Mouse (Mus musculus): ENCODE data around the gene Gm20605. TPM values are rescaled to one million over a fixed set of nuclear protein-coding genes. Genes with fewer than 3 reads are reported as not detected.

Gm20605 gene
- total and polyA plus RNA-seq, 2 experiments from 2014 or later: 0.99 to 6.5 TPM

GRCm38 (mm10) chr5:137690531-137690930 is 61.6 kb downstream of the Gm20605 start:
- DNase-seq (ENCODE audit: low spot score): no peak
- no peak for ATAC-seq (ENCODE audit: low FRiP score)
- 67% methylated on average over 9 of the region's 9 CpGs for WGBS
- Histone ChIP-seq H3K4me2 (ENCODE audit: low read depth, low read length, poor library complexity, severe bottlenecking) (no peak overlapping the region), H3K27me3 (ENCODE audit: insufficient read depth, low read length) (no peaks in the 10 kb centered on the region), H3K9ac (replicated peaks; ENCODE audit: low read length, poor library complexity, severe bottlenecking) (no peak overlapping the region), H3K4me3 (ENCODE audit: low read depth, low read length) (no peak overlapping the region), H3K4me1 (ENCODE audit: insufficient read depth, low read length) (no peaks in the 10 kb centered on the region), H3K9me3 (ENCODE audit: low read length) (no peaks in the 10 kb centered on the region), H3K27ac (ENCODE audit: low read depth, low read length) (no peak overlapping the region), H3K36me3 (ENCODE audit: insufficient read depth, low read length) (no peaks in the 10 kb centered on the region)
- no peak for TF ChIP-seq CTCF (IDR thresholded peaks at IDR 0.05)

- Histone ChIP-seq H3K9ac (replicated peaks; ENCODE audit: low read length, poor library complexity, severe bottlenecking) (no peak overlapping the region), H3K4me3 (ENCODE audit: low read depth, low read length) (no peak overlapping the region), H3K36me3 (ENCODE audit: insufficient read depth, low read length) (no peaks in the 10 kb centered on the region), H3K4me2 (ENCODE audit: low read depth, low read length, poor library complexity, severe bottlenecking) (no peak overlapping the region), H3K27ac (ENCODE audit: low read depth, low read length) (no peak overlapping the region), H3K27me3 (ENCODE audit: insufficient read depth, low read length) (no peaks in the 10 kb centered on the region), H3K4me1 (ENCODE audit: insufficient read depth, low read length) (no peaks in the 10 kb centered on the region), H3K9me3 (ENCODE audit: low read length) (no peaks in the 10 kb centered on the region)
- 74% methylated on average over 1 of the region's 1 CpGs for WGBS
- DNase-seq (ENCODE audit: low spot score) (no peak), ATAC-seq (ENCODE audit: low FRiP score) (no peak)
- TF ChIP-seq CTCF (IDR thresholded peaks at IDR 0.05): no peak
These were observed 62.9 kb downstream of the Gm20605 start for GRCm38 (mm10) chr5:137691881-137692280.

Other genes starting within 250 kb of the Gm20605 start
- gene Zan, start 152.1 kb upstream of the Gm20605 start, total RNA-seq (2014; rRNA removed): 0.85 and 0.99 TPM in 2 replicates
- gene Zan, start 152.1 kb upstream of the Gm20605 start, polyA plus RNA-seq (2015; fragmentation: Nextera tagmentation; extraction: Ambion mirVana): 0.31 and 0.49 TPM in 2 replicates
- gene Pop7, start 126.7 kb upstream of the Gm20605 start, total RNA-seq (2014; rRNA removed): 73.2 and 95.3 TPM in 2 replicates
- 91.5 and 95.6 TPM in 2 replicates for gene Pop7, start 126.7 kb upstream of the Gm20605 start, polyA plus RNA-seq (2015; fragmentation: Nextera tagmentation; extraction: Ambion mirVana)
- gene Gigyf1, start 110.6 kb upstream of the Gm20605 start, total RNA-seq (2014; rRNA removed): 23.6 and 30.8 TPM in 2 replicates
- 16.3 and 17.8 TPM in 2 replicates for gene Gigyf1, start 110.6 kb upstream of the Gm20605 start, polyA plus RNA-seq (2015; fragmentation: Nextera tagmentation; extraction: Ambion mirVana)
- gene Epo, start 95.9 kb upstream of the Gm20605 start, total RNA-seq (2014; rRNA removed): not detected in 2 replicates
- not detected in 2 replicates for gene Epo, start 95.9 kb upstream of the Gm20605 start, polyA plus RNA-seq (2015; fragmentation: Nextera tagmentation; extraction: Ambion mirVana)
- 1,154 and 1,456 TPM in 2 replicates for gene Gnb2, start 95.7 kb upstream of the Gm20605 start, total RNA-seq (2014; rRNA removed)
- gene Gnb2, start 95.7 kb upstream of the Gm20605 start, polyA plus RNA-seq (2015; fragmentation: Nextera tagmentation; extraction: Ambion mirVana): 590 and 632 TPM in 2 replicates
- gene Actl6b, start 75.7 kb upstream of the Gm20605 start, total RNA-seq (2014; rRNA removed): 248 and 270 TPM in 2 replicates
- 264 and 287 TPM in 2 replicates for gene Actl6b, start 75.7 kb upstream of the Gm20605 start, polyA plus RNA-seq (2015; fragmentation: Nextera tagmentation; extraction: Ambion mirVana)
- gene Tfr2, start 59.3 kb upstream of the Gm20605 start, total RNA-seq (2014; rRNA removed): 22.3 and 29.6 TPM in 2 replicates
- 21.7 and 22.7 TPM in 2 replicates for gene Tfr2, start 59.3 kb upstream of the Gm20605 start, polyA plus RNA-seq (2015; fragmentation: Nextera tagmentation; extraction: Ambion mirVana)
- 17.7 and 18.5 TPM in 2 replicates for gene Mospd3, start 28.1 kb upstream of the Gm20605 start, total RNA-seq (2014; rRNA removed)
- gene Mospd3, start 28.1 kb upstream of the Gm20605 start, polyA plus RNA-seq (2015; fragmentation: Nextera tagmentation; extraction: Ambion mirVana): 70.5 and 71.3 TPM in 2 replicates
- 18.6 and 19.4 TPM in 2 replicates for gene Pcolce, start 15.4 kb upstream of the Gm20605 start, total RNA-seq (2014; rRNA removed)
- gene Pcolce, start 15.4 kb upstream of the Gm20605 start, polyA plus RNA-seq (2015; fragmentation: Nextera tagmentation; extraction: Ambion mirVana): 16.7 and 19.6 TPM in 2 replicates
- gene Fbxo24, start 173 bp upstream of the Gm20605 start, total RNA-seq (2014; rRNA removed): 0.28 TPM in 1 of 2 replicates, not detected in the other
- 0.09 and 0.10 TPM in 2 replicates for gene Fbxo24, start 173 bp upstream of the Gm20605 start, polyA plus RNA-seq (2015; fragmentation: Nextera tagmentation; extraction: Ambion mirVana)
- 13.1 and 14.5 TPM in 2 replicates for gene Lrch4, start 54 bp upstream of the Gm20605 start, total RNA-seq (2014; rRNA removed)
- gene Lrch4, start 54 bp upstream of the Gm20605 start, polyA plus RNA-seq (2015; fragmentation: Nextera tagmentation; extraction: Ambion mirVana): 13.1 and 15.9 TPM in 2 replicates
- 3.3 and 4.9 TPM in 2 replicates for gene Sap25, start 12.2 kb downstream of the Gm20605 start, total RNA-seq (2014; rRNA removed)
- gene Sap25, start 12.2 kb downstream of the Gm20605 start, polyA plus RNA-seq (2015; fragmentation: Nextera tagmentation; extraction: Ambion mirVana): 3.2 TPM in 2 replicates
- gene Irs3, start 16.5 kb downstream of the Gm20605 start, total RNA-seq (2014; rRNA removed): 1.2 TPM in 1 of 2 replicates, not detected in the other
- gene Irs3, start 16.5 kb downstream of the Gm20605 start, polyA plus RNA-seq (2015; fragmentation: Nextera tagmentation; extraction: Ambion mirVana): 0.27 and 0.37 TPM in 2 replicates
- 20.4 and 28.1 TPM in 2 replicates for gene Agfg2, start 55.6 kb downstream of the Gm20605 start, total RNA-seq (2014; rRNA removed)
- 15.5 and 16.9 TPM in 2 replicates for gene Agfg2, start 55.6 kb downstream of the Gm20605 start, polyA plus RNA-seq (2015; fragmentation: Nextera tagmentation; extraction: Ambion mirVana)
- 230 and 261 TPM in 2 replicates for gene Nyap1, start 112.4 kb downstream of the Gm20605 start, total RNA-seq (2014; rRNA removed)
- gene Nyap1, start 112.4 kb downstream of the Gm20605 start, polyA plus RNA-seq (2015; fragmentation: Nextera tagmentation; extraction: Ambion mirVana): 47.0 and 50.1 TPM in 2 replicates
- 188 and 320 TPM in 2 replicates for gene Tsc22d4, start 116.6 kb downstream of the Gm20605 start, total RNA-seq (2014; rRNA removed)
- 157 and 179 TPM in 2 replicates for gene Tsc22d4, start 116.6 kb downstream of the Gm20605 start, polyA plus RNA-seq (2015; fragmentation: Nextera tagmentation; extraction: Ambion mirVana)
- 32.5 and 42.1 TPM in 2 replicates for gene Ppp1r35, start 149.7 kb downstream of the Gm20605 start, total RNA-seq (2014; rRNA removed)
- 38.8 and 47.8 TPM in 2 replicates for gene Ppp1r35, start 149.7 kb downstream of the Gm20605 start, polyA plus RNA-seq (2015; fragmentation: Nextera tagmentation; extraction: Ambion mirVana)
- 40.8 and 46.0 TPM in 2 replicates for gene Mepce, start 158.5 kb downstream of the Gm20605 start, total RNA-seq (2014; rRNA removed)
- gene Mepce, start 158.5 kb downstream of the Gm20605 start, polyA plus RNA-seq (2015; fragmentation: Nextera tagmentation; extraction: Ambion mirVana): 16.1 and 17.6 TPM in 2 replicates
- 5.8 and 7.7 TPM in 2 replicates for gene Zcwpw1, start 158.6 kb downstream of the Gm20605 start, total RNA-seq (2014; rRNA removed)
- 9.0 and 9.4 TPM in 2 replicates for gene Zcwpw1, start 158.6 kb downstream of the Gm20605 start, polyA plus RNA-seq (2015; fragmentation: Nextera tagmentation; extraction: Ambion mirVana)
- not detected in 2 replicates for gene Pilra, start 207.1 kb downstream of the Gm20605 start, total RNA-seq (2014; rRNA removed)
- 0.09 and 0.29 TPM in 2 replicates for gene Pilra, start 207.1 kb downstream of the Gm20605 start, polyA plus RNA-seq (2015; fragmentation: Nextera tagmentation; extraction: Ambion mirVana)
- gene Pilrb1, start 228.9 kb downstream of the Gm20605 start, total RNA-seq (2014; rRNA removed): not detected in 2 replicates
- not detected in 2 replicates for gene Pilrb1, start 228.9 kb downstream of the Gm20605 start, polyA plus RNA-seq (2015; fragmentation: Nextera tagmentation; extraction: Ambion mirVana)
- gene Pilrb2, start 242.6 kb downstream of the Gm20605 start, total RNA-seq (2014; rRNA removed): not detected in 2 replicates
- 0.16 TPM in 1 of 2 replicates, not detected in the other for gene Pilrb2, start 242.6 kb downstream of the Gm20605 start, polyA plus RNA-seq (2015; fragmentation: Nextera tagmentation; extraction: Ambion mirVana)

Data from midbrain, postnatal 0 days (tissue).